Mouse (Mus musculus) cortical plate, adult 2 months (tissue): ENCODE results near the gene Slc2a9.
"Not testable (repeated sequence)": the region's sequence is repeated elsewhere in the genome, so short reads cannot be mapped to it uniquely, and the experiment has no call there.

Experiments
- CTCF ChIP-seq: fragments of 200-500 bp; IDR thresholded peaks from 2 replicates; pipeline ENCODE4 v1.5.1; 2011; ENCODE audit warnings: mild to moderate bottlenecking, control low read depth, low read length; ENCODE audit not compliant: insufficient read depth; ENCODE audit errors: extremely low read depth
- POLR2A ChIP-seq: fragments of 200-500 bp; IDR thresholded peaks from 2 replicates; pipeline ENCODE4 v1.6.1; 2011; ENCODE audit warnings: mild to moderate bottlenecking, low read length, control low read depth; ENCODE audit not compliant: insufficient read depth; ENCODE audit errors: extremely low read depth

GRCm38 (mm10) chr5:38479545-38479907 is 23.4 kb downstream of the Slc2a9 start:
- TF ChIP-seq POLR2A, CTCF: not testable (repeated sequence)
